Mouse (Mus musculus) right cerebral cortex, adult 2 months (tissue): Measurements from ENCODE around the gene Asb1.

Experiments used
- DNase-seq, 2 experiments: peaks; one replicate each; pipeline ENCODE4 v3.0.0; 2021 to 2022; ENCODE audit warnings: low spot score in 2 of 2

Asb1 gene

DNA sequence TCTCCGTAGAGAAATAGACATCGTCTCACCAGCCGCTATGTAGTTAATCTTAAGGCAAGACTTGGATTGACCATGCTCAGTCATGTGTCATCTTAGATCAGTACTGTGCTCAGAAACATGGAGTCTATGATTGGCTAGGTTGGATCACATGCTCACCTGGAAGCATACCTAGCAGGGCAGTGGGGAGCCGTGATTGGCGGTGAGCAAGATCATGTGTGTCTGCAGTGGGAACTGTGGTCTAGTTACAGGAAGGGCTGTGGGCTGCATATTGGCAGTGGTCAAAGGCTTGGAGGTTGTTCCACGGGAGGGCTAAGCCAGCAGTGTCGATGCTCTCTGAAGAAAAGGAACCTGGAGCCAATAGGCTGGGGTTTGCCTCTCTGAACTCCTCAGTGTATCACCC is 66.4 kb downstream of the Asb1 start:
- no peak for DNase-seq

DNA sequence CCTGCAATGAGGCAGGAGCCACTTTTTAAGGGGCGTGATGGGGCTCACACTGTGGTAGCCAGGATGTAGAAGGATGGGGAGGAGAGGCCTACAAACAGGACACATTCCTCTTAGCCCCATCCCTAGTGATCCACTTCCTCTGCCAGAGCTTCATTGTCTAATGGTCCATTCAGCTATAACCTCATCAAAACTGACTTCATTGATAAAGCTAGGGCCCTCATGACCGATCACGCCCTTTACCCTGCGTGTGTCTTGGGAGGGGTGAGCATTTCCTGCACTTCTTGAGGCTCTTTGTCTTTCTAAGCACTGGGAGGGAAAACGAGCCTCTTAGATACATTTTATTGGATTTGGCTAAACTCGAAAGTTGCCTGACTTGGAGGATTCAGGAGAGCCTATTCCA is 66.8 kb downstream of the Asb1 start:
- no peak for DNase-seq
